Mouse (Mus musculus): Measurements from ENCODE around the gene Vmn2r106. TPM values are rescaled to one million over a fixed set of nuclear protein-coding genes. Genes with fewer than 3 reads are reported as not detected.

Vmn2r106 gene
- polyA plus RNA-seq (2016; fragmentation: Nextera tagmentation; extraction: Ambion mirVana) = not detected in 2 replicates

DNA sequence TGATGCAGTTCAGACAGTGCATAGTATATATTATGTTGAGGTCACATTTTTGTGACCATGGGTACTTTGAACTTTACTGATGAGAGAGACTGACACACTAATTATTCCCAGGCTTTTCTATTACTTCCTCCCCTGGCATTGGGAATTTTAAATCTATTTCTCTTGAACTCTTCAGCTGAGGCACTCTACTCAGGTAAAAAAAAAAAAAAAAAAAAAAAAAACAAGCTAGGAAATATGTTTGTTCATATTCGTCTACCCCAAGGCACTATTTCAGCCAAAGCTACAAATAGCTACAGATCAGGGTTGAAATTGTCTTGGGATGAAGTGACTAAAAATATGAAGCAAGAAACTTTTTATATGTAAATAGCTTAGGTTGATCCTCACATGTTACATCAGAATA, at the start of gene Vmn2r106:
TSS of gene Vmn2r106 (minus strand) at position 101 of the 400 bp plus-strand sequence.
- no peak for DNase-seq (ENCODE audit: low spot score)
- Histone ChIP-seq H3K36me3 (no peaks in the 10 kb centered on the region), H3K27me3 (ENCODE audit: low read depth, poor library complexity, severe bottlenecking) (no peaks in the 10 kb centered on the region), H3K4me1 (no peaks in the 10 kb centered on the region), H3K4me3 (no peak within 1 kb of the TSS), H3K9me3 (replicated peaks) (no peaks in the 10 kb centered on the region), H3K27ac (no peak within 1 kb of the TSS)
- 90% methylated on average over 1 of the region's 1 CpGs for WGBS

DNA sequence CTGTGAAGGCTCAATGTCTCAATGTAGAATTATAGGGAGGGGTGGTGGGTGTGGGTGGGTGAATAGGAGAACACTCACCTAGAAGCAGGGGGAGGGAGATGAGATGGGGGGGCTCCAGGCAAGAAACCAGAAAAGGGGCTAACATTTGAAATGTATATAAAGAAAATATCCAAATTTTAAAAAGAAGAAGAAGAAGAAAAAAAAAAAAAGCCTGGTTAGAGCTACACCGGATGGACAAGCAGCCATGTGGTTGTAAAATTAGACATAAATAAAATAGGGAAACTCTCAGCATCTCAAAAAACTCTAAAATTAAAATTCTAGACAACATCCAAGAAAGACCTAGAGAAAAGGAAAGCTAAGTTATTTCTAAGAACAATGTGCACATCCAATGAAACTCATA, 20.4 kb upstream of the Vmn2r106 start:
- Histone ChIP-seq H3K4me1 (no peaks in the 10 kb centered on the region), H3K4me3 (no peak overlapping the region), H3K9me3 (replicated peaks) (no peaks in the 10 kb centered on the region), H3K36me3 (no peaks in the 10 kb centered on the region), H3K27ac (no peak overlapping the region), H3K27me3 (ENCODE audit: low read depth, poor library complexity, severe bottlenecking) (no peaks in the 10 kb centered on the region)
- WGBS = 94% methylated on average over 1 of the region's 1 CpGs
- DNase-seq (ENCODE audit: low spot score) = no peak

DNA sequence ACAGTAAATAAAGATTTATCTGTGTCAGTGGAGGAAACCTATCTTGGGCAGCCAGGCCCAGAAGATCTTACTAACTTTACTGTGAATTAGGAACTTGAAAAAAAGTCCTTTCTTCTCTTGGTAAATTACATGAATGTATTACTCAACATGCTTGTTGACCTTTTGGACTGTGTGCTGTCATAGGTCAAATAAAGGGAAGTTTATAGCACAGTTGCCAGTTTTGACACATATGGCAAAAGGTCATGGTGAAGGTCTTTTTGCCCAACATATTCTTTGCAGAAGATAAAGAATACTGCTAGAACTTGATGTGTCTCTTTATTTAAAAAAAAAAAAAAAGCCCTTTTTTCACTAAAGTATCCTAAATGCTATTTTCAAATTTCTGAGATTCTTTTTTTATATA, 1.6 kb upstream of the Vmn2r106 start:
- no peaks in the 10 kb centered on the region for H3K27me3 ChIP-seq (ENCODE audit: low read depth, poor library complexity, severe bottlenecking)
- no peaks in the 10 kb centered on the region for H3K9me3 ChIP-seq (replicated peaks)
- no peaks in the 10 kb centered on the region for H3K36me3 ChIP-seq
- no peak overlapping the region for H3K4me3 ChIP-seq
- no peak overlapping the region for H3K27ac ChIP-seq
- H3K4me1 ChIP-seq = no peaks in the 10 kb centered on the region
- no peak for DNase-seq (ENCODE audit: low spot score)

DNA sequence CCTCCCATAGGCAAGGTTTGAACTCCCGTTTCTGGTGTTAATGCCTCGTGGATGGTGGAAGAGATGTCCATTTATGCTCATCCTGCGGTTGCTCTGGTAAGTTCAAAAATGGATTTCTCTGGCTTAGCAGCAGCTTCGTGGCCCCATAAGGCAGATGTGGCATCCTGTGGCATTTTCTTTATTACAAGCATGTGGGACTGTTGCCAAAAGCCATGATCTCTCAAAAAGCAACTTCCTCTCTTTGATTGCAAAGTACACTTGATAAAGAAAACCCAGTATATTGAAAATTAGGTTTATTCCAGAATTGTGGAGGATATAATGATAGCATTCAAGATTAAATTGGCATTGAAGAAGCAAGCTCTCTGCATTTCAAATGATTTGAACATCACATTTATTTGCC, 29.8 kb downstream of the Vmn2r106 start:
- Histone ChIP-seq H3K9me3 (replicated peaks) (no peaks in the 10 kb centered on the region; the same call in 1 of the 2 replicates), H3K36me3 (no peaks in the 10 kb centered on the region), H3K27me3 (ENCODE audit: low read depth, poor library complexity, severe bottlenecking) (no peaks in the 10 kb centered on the region), H3K4me3 (no peak overlapping the region), H3K27ac (no peak overlapping the region), H3K4me1 (no peaks in the 10 kb centered on the region)
- no peak for DNase-seq (ENCODE audit: low spot score)
- 83% methylated on average over 4 of the region's 4 CpGs for WGBS

DNA sequence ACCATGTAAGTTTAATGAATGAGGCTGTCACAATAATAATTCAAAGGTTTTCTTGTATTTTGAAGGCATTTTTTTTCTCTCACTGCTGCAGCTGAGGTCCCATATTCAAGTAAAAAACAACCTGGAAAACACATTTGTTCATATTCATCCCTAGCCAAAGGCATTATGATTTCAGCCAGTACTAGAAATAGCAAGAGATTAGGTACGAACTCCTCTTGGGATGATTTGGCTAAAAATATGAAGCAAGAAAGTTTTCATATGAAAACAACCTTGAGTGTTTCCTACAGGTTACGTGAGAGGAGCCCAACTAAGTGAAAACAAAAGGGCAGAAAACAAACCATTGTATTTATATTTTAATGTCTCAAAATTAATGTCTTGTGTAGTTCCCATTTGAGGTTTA, 50.4 kb downstream of the Vmn2r106 start, which contains the start of gene Vmn2r105:
TSS of gene Vmn2r105 (minus strand) at position 101 of the 400 bp plus-strand sequence.
- Histone ChIP-seq H3K9me3 (replicated peaks) (no peaks in the 10 kb centered on the region), H3K27ac (no peak within 1 kb of the TSS), H3K27me3 (ENCODE audit: low read depth, poor library complexity, severe bottlenecking) (no peaks in the 10 kb centered on the region), H3K4me1 (no peaks in the 10 kb centered on the region), H3K36me3 (no peaks in the 10 kb centered on the region), H3K4me3 (no peak within 1 kb of the TSS)
- WGBS = 89% methylated on average over 2 of the region's 2 CpGs
- no peak for DNase-seq (ENCODE audit: low spot score)

Other genes with a start within 250 kb of the Vmn2r106 start
- gene Vmn2r104, start 237.2 kb downstream of the Vmn2r106 start, polyA plus RNA-seq (2016; fragmentation: Nextera tagmentation; extraction: Ambion mirVana) = not detected in 2 replicates
- not detected in 2 replicates for gene Fpr-rs7, start 171.3 kb downstream of the Vmn2r106 start, polyA plus RNA-seq (2016; fragmentation: Nextera tagmentation; extraction: Ambion mirVana)
- gene Fpr-rs6, start 102.5 kb downstream of the Vmn2r106 start, polyA plus RNA-seq (2016; fragmentation: Nextera tagmentation; extraction: Ambion mirVana) = not detected in 2 replicates
- gene Vmn2r105, start 50.5 kb downstream of the Vmn2r106 start, polyA plus RNA-seq (2016; fragmentation: Nextera tagmentation; extraction: Ambion mirVana) = not detected in 2 replicates
- gene Vmn2r107, start 59.7 kb upstream of the Vmn2r106 start, polyA plus RNA-seq (2016; fragmentation: Nextera tagmentation; extraction: Ambion mirVana) = not detected in 2 replicates
- gene Vmn1r224, start 128.6 kb upstream of the Vmn2r106 start, polyA plus RNA-seq (2016; fragmentation: Nextera tagmentation; extraction: Ambion mirVana) = not detected in 2 replicates
- not detected in 2 replicates for gene Vmn2r108, start 195.8 kb upstream of the Vmn2r106 start, polyA plus RNA-seq (2016; fragmentation: Nextera tagmentation; extraction: Ambion mirVana)
- gene Vmn1r225, start 212.6 kb upstream of the Vmn2r106 start, polyA plus RNA-seq (2016; fragmentation: Nextera tagmentation; extraction: Ambion mirVana) = not detected in 2 replicates

Data from limb, embryonic 10.5 days (tissue).